Mouse (Mus musculus) right cerebral cortex, adult 2 months (tissue): ENCODE measurements around the gene BC004004.
A peak's percentile ranks its signal among the peaks of the same experiment; 100 is the strongest.
"Not testable (repeated sequence)": the region's sequence is repeated elsewhere in the genome, so short reads cannot be mapped to it uniquely, and the experiment has no call there.

Experiments
- DNase-seq, 2 experiments: peaks; one replicate each; pipeline ENCODE4 v3.0.0; 2021 to 2022; ENCODE audit warnings: low spot score in 2 of 2

BC004004 gene

GRCm38 (mm10) chr17:29347645-29348256 lies 79.2 kb downstream of the BC004004 start, which contains the start of gene Mtch1:
Gene Mtch1 (minus strand): TSS chr17:29347934.
- DNase-seq = peak; percentile 96 to 97

- DNase-seq = no peak
These were observed 80.4 kb downstream of the BC004004 start for GRCm38 (mm10) chr17:29348996-29349395.

GRCm38 (mm10) chr17:29351056-29351455 lies 82.5 kb downstream of the BC004004 start:
- DNase-seq = not testable (repeated sequence)

- DNase-seq = no peak
These were observed 86.9 kb downstream of the BC004004 start for GRCm38 (mm10) chr17:29355461-29355840.

- DNase-seq = peak in 1 of 2 experiments; percentile 35
These were observed 87.4 kb downstream of the BC004004 start for GRCm38 (mm10) chr17:29355841-29356478.

- peak; percentile 43 to 49 for DNase-seq
These were observed 87.9 kb downstream of the BC004004 start for GRCm38 (mm10) chr17:29356479-29356856.

GRCm38 (mm10) chr17:29356882-29357281 lies 88.3 kb downstream of the BC004004 start:
- no peak for DNase-seq

- DNase-seq = no peak
These were observed 90.3 kb downstream of the BC004004 start for GRCm38 (mm10) chr17:29358928-29359327.

GRCm38 (mm10) chr17:29360761-29361221 lies 92.2 kb downstream of the BC004004 start, which contains the start of gene Fgd2:
Gene Fgd2 (plus strand): TSS chr17:29360914.
- DNase-seq = no peak

GRCm38 (mm10) chr17:29361982-29362691 lies 93.5 kb downstream of the BC004004 start:
- no peak for DNase-seq

GRCm38 (mm10) chr17:29363109-29363508 lies 94.5 kb downstream of the BC004004 start:
- DNase-seq = no peak
